Comparison of ENCODE assay signal across 7 mouse cellular contexts in the genomic region with DNA sequence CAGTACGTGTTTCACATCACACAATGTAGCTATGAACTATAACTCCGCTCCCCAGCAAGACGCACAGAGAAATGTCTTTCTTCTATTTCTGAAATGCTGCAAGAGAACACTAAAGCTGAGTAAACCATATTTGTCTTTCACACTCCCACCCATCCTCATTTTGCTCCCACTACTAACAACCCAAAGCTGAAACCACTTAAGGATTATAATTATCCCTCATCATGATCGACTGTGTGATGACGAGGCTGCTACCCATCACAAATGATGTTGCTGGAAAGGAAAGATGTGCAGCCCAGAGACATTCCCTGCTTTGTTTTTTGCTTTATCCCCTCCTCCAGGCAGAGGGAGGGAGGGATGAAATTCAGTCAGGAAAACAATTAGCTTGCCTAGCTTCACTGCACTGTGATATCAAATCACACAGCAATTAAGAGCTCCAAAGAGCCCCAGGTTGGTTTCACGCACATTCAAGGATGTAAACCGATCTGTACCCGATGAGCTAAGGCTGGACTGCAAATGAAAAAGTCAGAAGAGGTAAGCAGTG.
A peak's percentile ranks its signal among the peaks of the same experiment; 100 is the strongest.
DNase-seq lines count a peak whose midpoint lies in the region; ATAC-seq and TF ChIP-seq lines count a peak whose summit lies in the region.

No protein-coding gene starts in this region.

- peaks cover 4% of the 10 kb centered on the region; the same call in 1 of the 2 replicates for H3K4me1 ChIP-seq in forebrain, embryonic 11.5 days (replicated peaks; ENCODE audit: control insufficient read depth, insufficient read depth, low read length)
- no peaks in the 10 kb centered on the region for H3K4me1 ChIP-seq in hindbrain, postnatal 0 days (ENCODE audit: insufficient read depth, low read length)
- H3K4me1 ChIP-seq in neural tube, embryonic 12.5 days = peaks cover 9% of the 10 kb centered on the region; the same call in 1 of the 2 replicates

- DNase-seq in brain, embryonic 18.5 days (ENCODE audit: low read depth, low spot score) = peak; percentile 32
- DNase-seq in forebrain, embryonic 11.5 days (ENCODE audit: low spot score) = no peak
- DNase-seq in hindbrain, postnatal 0 days (ENCODE audit: low spot score) = peak; percentile 41
- DNase-seq in heart, adult 9 months (ENCODE audit: low spot score in 2 of 2) = no peak
- no peak for DNase-seq in urinary bladder, postnatal 14 days (ENCODE audit: low spot score)
- DNase-seq in spleen, postnatal 14 days (ENCODE audit: low spot score in 2 of 2) = no peak

- H3K27me3 ChIP-seq in forebrain, embryonic 11.5 days (ENCODE audit: control insufficient read depth, insufficient read depth, low read length) = no peaks in the 10 kb centered on the region
- no peaks in the 10 kb centered on the region for H3K27me3 ChIP-seq in hindbrain, postnatal 0 days (ENCODE audit: insufficient read depth, low read length)
- no peaks in the 10 kb centered on the region for H3K27me3 ChIP-seq in neural tube, embryonic 12.5 days (replicated peaks)

- H3K4me2 ChIP-seq in forebrain, embryonic 11.5 days (ENCODE audit: low read depth, low read length, severe bottlenecking) = no peak overlapping the region
- no peak overlapping the region for H3K4me2 ChIP-seq in hindbrain, postnatal 0 days (ENCODE audit: low read depth, low read length)
- peak overlapping the region; percentile 1 for H3K4me2 ChIP-seq in neural tube, embryonic 12.5 days (replicated peaks)

- no peak overlapping the region for H3K4me3 ChIP-seq in forebrain, embryonic 11.5 days (ENCODE audit: low read depth, low read length)
- no peak overlapping the region for H3K4me3 ChIP-seq in hindbrain, postnatal 0 days (ENCODE audit: low read length)
- no peak overlapping the region for H3K4me3 ChIP-seq in neural tube, embryonic 12.5 days

- H3K36me3 ChIP-seq in forebrain, embryonic 11.5 days (ENCODE audit: control insufficient read depth, insufficient read depth, low read length) = no peaks in the 10 kb centered on the region
- no peaks in the 10 kb centered on the region for H3K36me3 ChIP-seq in hindbrain, postnatal 0 days (ENCODE audit: insufficient read depth, low read length)
- no peaks in the 10 kb centered on the region for H3K36me3 ChIP-seq in neural tube, embryonic 12.5 days

- H3K9ac ChIP-seq in forebrain, embryonic 11.5 days (ENCODE audit: low read length) = no peak overlapping the region
- H3K9ac ChIP-seq in hindbrain, postnatal 0 days (replicated peaks; ENCODE audit: low read length) = no peak overlapping the region
- H3K9ac ChIP-seq in neural tube, embryonic 12.5 days = no peak overlapping the region

- H3K27ac ChIP-seq in forebrain, embryonic 11.5 days (ENCODE audit: low read depth, low read length) = no peak overlapping the region; the same call in 1 of the 2 replicates
- no peak overlapping the region for H3K27ac ChIP-seq in hindbrain, postnatal 0 days
- H3K27ac ChIP-seq in neural tube, embryonic 12.5 days = peak overlapping the region; percentile 21; the same call in 1 of the 2 replicates

- TF ChIP-seq CTCF in hindbrain, postnatal 0 days (IDR thresholded peaks at IDR 0.05; ENCODE audit: low read depth) = no peak

- peak; percentile 63 for ATAC-seq in forebrain, embryonic 11.5 days (replicated peaks; ENCODE audit: low FRiP score)
- ATAC-seq in hindbrain, postnatal 0 days = peak; percentile 74
- peak; percentile 49 for ATAC-seq in neural tube, embryonic 12.5 days (ENCODE audit: low FRiP score, low read depth)

- WGBS in forebrain, embryonic 11.5 days = 27% methylated on average over 8 of the region's 8 CpGs
- WGBS in hindbrain, postnatal 0 days = 30% methylated on average over 8 of the region's 8 CpGs
- WGBS in neural tube, embryonic 12.5 days = 25% methylated on average over 8 of the region's 8 CpGs

- H3K9me3 ChIP-seq in forebrain, embryonic 11.5 days (ENCODE audit: control insufficient read depth, low read length) = no peaks in the 10 kb centered on the region
- no peaks in the 10 kb centered on the region for H3K9me3 ChIP-seq in hindbrain, postnatal 0 days (ENCODE audit: low read length)
- H3K9me3 ChIP-seq in neural tube, embryonic 12.5 days = no peaks in the 10 kb centered on the region

Comparison
In these comparisons a context has a peak if more than half of its experiments do, and no peak if none do; other contexts are left out.
1. DNase-seq: peak in brain, embryonic 18.5 days (single experiment) and hindbrain, postnatal 0 days (single experiment); none in forebrain, embryonic 11.5 days (single experiment), heart, adult 9 months (0 of 2), urinary bladder, postnatal 14 days (single experiment) and spleen, postnatal 14 days (0 of 2).
2. Peak in every context shown above with its lines, with median percentiles within 50 percentile points of each other: ATAC-seq.